Mouse (Mus musculus): Measurements from ENCODE around the gene Iba57.
A peak's percentile ranks its signal among the peaks of the same experiment; 100 is the strongest.

Gene Iba57

GRCm38 (mm10) chr11:59174189-59174838 is 10.8 kb upstream of the Iba57 start:
- peak; percentile 64 for DNase-seq (ENCODE audit: low spot score)

- no peak for DNase-seq (ENCODE audit: low spot score)
Measured at GRCm38 (mm10) chr11:59170549-59170948, 7.0 kb upstream of the Iba57 start.

GRCm38 (mm10) chr11:59169807-59170206 is 6.3 kb upstream of the Iba57 start:
- no peak for DNase-seq (ENCODE audit: low spot score)

GRCm38 (mm10) chr11:59165616-59166241 is 2.2 kb upstream of the Iba57 start:
- peak; percentile 34 for DNase-seq (ENCODE audit: low spot score)

- peak; percentile 97 for DNase-seq (ENCODE audit: low spot score)
Measured at GRCm38 (mm10) chr11:59164384-59164783, 845 bp upstream of the Iba57 start.

GRCm38 (mm10) chr11:59162443-59163254 is 890 bp downstream of the Iba57 start:
- DNase-seq (ENCODE audit: low spot score) = peak; percentile 81

- DNase-seq (ENCODE audit: low spot score) = no peak
Measured at GRCm38 (mm10) chr11:59161398-59161797, 2.1 kb downstream of the Iba57 start.

GRCm38 (mm10) chr11:59159558-59159957 is 4.0 kb downstream of the Iba57 start:
- DNase-seq (ENCODE audit: low spot score) = no peak

- no peak for DNase-seq (ENCODE audit: low spot score)
Measured at GRCm38 (mm10) chr11:59159099-59159498, 4.4 kb downstream of the Iba57 start.

GRCm38 (mm10) chr11:59155900-59156299 is 7.6 kb downstream of the Iba57 start:
- DNase-seq (ENCODE audit: low spot score) = no peak

- DNase-seq (ENCODE audit: low spot score) = no peak
Measured at GRCm38 (mm10) chr11:59154220-59154619, 9.3 kb downstream of the Iba57 start.

GRCm38 (mm10) chr11:59151729-59152128 is 11.8 kb downstream of the Iba57 start:
- no peak for DNase-seq (ENCODE audit: low spot score)

GRCm38 (mm10) chr11:59149302-59149701 is 14.2 kb downstream of the Iba57 start:
- no peak for DNase-seq (ENCODE audit: low spot score)

- no peak for DNase-seq (ENCODE audit: low spot score)
Measured at GRCm38 (mm10) chr11:59142962-59143361, 20.6 kb downstream of the Iba57 start.

- no peak for DNase-seq (ENCODE audit: low spot score)
Measured at GRCm38 (mm10) chr11:59141772-59142370, 21.7 kb downstream of the Iba57 start.

- DNase-seq (ENCODE audit: low spot score) = no peak
Measured at GRCm38 (mm10) chr11:59138537-59139486, 24.7 kb downstream of the Iba57 start.

- DNase-seq (ENCODE audit: low spot score) = no peak
Measured at GRCm38 (mm10) chr11:59136994-59137706, 26.4 kb downstream of the Iba57 start.

- DNase-seq (ENCODE audit: low spot score) = no peak
Measured at GRCm38 (mm10) chr11:59135904-59136452, 27.6 kb downstream of the Iba57 start, which contains the start of gene Obscn. Obscn (minus strand) TSS chr11:59136402.

- DNase-seq (ENCODE audit: low spot score) = no peak
Measured at GRCm38 (mm10) chr11:59135051-59135820, 28.3 kb downstream of the Iba57 start.

Data from c-Kit-positive CD71-positive TER-119-positive erythroid progenitor cells, embryonic 14.5 days (primary cell).